Mouse (Mus musculus) heart, adult 11 months (tissue): Measurements from ENCODE around the gene D130043K22Rik.
A peak's percentile ranks its signal among the peaks of the same experiment; 100 is the strongest.

ENCODE experiments used
- DNase-seq: peaks from one replicate; pipeline ENCODE4 v3.0.0; 2022

D130043K22Rik gene

DNA sequence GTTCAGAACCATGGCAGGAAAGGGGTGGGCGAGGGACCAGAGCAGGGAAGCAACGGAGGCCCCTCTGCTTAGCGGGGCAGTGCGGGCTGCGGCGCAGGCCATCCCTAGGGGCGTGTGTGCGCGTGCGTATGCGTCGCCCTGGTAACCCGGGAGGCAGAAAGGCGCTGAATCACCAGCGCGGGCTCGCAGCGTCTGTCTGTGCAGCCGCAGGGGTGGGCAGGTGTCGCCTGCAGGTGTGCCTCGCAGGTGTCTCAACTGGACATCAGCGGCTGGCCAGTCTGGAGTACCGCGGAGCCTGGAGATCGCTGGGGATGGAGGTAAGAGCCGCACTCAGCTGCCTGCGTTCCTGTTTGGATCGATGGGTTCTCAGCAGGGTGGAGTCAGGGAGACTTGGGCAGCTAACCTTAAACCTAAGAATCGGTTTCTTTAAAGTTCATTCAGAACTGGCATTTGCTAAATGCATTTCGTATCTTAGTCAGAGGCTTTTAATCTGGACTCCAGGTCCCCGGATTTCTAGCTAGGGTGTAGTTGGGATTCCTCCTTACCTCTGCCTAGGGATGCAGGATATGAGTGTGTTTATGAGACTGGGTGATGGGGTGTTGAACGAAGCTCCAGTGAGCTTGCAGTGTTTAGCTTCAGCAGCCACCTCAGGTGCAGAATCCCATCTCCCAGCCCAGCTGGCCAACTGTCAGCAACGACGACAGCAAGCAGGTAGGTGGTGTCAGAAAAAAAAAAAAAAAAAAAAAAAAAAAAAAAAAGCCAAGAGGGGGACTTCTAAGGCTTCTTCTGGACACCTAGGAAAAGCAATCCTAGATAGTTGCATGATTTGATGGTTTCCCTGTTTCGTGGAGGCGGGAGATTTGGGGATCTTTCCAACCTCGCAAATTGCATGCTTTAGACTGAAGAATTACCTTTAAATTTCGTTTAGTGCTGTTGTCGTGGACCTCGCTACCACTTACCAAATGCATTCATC, at the start of gene D130043K22Rik:
D130043K22Rik (plus strand) TSS at position 153 of the 973 bp plus-strand sequence.
- DNase-seq: peak; percentile 91

DNA sequence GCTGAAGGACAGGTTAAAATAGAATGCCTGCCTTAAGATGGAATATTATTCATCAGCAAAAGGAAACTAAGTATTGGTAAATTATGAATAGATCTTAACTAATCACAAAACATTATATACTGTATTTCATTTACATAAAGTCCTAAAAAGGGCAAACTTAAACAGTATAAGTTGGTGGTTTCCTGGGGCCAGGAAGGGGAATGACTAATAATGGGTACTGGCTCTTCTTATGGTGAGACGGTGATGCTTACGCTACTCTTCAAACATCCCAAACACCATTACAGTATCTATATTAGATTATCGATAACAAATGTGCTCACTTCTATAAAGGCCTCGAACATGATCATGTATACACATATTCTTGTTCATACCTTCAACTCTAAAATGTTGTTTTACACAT, 46.2 kb upstream of the D130043K22Rik start:
- DNase-seq: peak; percentile 29

DNA sequence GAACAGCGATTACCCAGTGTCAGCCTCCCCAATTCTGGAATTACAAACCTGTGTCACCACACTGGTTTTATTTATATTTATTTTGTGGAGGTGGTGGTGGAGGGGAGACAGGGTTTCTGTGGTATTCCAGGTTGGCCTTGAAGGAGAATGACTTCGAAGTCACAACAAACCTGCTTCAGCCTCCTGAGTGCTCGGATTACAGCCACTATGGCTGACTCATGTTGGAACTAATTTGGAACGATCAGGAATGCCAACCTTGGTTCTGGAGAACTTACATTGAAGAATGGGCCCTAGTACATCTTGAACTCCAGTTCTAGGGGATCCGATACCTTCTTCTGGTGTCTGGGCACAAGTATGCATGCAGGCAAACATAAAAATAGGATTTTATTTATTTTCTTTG, 45.6 kb upstream of the D130043K22Rik start:
- DNase-seq: peak; percentile 89

DNA sequence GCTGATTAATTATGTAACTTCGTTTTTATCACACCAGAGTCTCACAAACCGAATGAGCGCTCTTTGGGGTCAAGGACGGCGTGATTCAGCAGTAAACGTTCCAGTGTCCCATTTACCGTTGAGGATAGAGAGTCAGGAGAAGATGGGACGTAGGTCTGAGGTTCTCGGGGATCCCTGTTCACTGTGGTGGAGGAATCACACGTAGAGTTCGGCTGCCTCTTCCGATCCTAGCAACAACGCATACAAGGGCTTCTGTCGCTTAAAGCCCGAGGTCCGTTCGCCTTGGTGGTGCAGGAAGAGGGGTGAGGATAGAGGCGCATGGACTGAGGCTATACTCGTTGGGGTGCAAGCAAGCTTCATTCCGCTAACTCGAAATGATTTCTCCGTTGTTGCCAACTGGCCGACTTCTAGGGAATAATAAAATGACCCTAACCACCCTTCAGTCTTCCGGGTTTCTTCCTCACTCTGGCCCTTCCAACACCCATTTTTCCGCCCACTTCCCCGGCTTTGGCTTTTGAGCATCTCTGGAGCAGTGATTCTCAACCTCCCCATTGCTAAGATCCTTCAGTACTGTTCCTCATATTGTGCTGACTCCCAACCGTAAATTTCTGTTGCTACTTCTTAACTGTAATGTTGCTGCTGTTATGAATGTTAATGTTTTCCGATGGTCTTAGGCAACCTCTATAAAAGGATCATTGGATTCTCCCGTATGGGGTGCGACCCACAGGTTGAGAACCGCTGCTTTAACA, 44.8 kb upstream of the D130043K22Rik start:
- peak; percentile 94 for DNase-seq

DNA sequence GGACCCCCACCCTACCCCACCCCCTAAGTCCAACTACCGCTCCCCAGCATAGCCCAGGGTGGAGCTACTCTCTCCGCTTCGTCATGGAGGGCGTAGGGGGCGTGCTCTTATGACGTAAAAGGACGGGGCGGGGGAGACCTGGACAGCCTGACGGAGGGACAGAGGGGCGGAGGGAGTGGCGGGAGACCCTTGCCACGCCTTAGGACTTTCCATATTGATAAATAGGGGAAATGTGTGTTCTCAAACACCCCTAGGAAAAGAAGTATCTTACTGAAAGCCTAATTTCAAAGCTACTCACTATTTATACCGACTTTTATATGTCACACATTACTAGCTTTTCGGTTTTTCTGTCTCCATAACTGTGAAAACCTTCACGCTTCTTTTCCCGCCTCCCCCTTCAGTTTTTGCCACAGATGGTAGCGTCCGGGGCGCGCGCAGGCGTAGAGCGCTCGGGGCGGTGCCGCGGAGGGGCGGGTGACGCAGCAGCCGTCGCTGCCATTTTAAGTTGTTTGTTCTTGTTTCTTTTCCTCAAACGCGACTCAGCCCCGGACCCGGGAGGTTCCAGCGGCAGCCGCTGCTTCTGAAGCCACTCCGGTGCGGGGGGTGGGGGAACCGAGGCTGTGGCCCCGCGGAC, 44.1 kb upstream of the D130043K22Rik start:
- peak; percentile 100 for DNase-seq

DNA sequence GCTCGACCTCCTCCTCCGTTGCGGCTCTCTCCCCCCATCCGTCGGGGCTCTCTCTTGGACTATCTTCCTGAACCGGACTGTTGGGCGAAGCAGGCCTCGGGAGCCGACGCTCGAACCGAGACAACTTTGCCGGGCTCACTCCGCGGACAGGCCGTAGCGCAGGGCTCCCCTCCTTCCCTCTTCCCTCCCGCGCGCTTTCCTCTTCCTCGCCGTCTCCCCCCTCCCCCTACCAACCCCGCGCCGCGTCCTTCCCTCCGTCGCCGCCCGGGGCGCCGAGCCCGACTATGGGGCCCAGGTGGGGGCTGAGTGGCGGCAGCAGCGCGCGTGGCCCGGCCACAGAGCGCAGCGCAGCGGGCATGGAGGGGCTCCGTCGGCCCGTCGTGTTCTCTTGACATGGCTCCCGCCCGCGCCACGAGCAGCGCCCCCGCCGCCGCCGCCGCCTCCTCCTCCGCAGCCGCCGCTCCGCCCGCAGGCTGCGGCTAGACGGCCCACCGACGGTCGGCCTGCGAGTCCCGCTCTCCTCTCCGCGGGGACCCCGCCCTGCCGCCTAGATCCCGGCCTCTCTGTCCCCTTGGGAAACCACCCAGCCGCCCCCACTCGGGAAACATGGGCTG, 43.5 kb upstream of the D130043K22Rik start, which contains the start of gene BC005537:
BC005537 (plus strand) TSS at position 350 of the 614 bp plus-strand sequence.
- peak; percentile 97 for DNase-seq

DNA sequence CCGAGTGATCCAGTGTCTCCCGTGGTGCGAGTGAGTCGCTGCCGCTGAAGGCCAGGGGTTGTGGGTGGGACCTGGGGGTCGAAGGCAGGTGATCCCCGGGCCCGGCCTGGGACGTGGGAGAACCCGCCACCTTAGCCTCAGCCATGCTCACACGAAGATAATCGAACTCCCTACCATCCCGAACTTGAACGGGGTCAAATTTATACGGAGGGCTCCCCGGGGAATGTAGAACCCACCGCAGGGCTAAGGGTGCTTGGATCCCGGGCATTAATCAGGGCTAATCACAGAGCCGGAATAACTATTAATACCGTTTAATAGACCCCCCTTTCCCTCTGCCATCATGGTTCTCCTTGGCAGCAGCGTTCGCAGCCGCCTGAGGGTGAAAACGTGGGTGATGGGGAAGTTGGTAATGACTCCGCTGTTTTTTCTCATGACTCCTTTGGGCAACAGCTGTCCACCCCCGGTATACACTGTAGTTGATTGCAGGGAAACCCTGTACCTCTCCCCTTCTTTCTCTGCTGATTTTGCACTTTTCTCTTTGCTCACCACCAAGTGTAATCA, 42.7 kb upstream of the D130043K22Rik start:
- DNase-seq: peak; percentile 96

DNA sequence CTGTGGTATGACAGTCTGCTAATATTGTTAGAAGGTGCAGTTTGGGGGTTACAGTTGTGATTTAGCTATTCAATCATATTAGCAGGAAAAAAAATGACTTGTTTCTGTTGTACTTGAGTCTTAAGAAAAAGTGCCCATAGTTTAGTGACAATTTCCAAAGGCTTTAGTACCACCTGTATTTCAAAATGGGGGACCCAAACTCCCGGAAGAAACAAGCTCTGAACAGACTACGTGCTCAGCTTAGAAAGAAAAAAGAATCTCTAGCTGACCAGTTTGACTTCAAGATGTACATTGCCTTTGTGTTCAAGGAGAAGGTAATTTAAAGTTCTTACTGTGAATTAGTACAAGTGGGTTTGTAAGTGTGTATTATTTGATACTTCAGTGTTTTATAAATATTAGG, 41.7 kb upstream of the D130043K22Rik start:
- DNase-seq: no peak

DNA sequence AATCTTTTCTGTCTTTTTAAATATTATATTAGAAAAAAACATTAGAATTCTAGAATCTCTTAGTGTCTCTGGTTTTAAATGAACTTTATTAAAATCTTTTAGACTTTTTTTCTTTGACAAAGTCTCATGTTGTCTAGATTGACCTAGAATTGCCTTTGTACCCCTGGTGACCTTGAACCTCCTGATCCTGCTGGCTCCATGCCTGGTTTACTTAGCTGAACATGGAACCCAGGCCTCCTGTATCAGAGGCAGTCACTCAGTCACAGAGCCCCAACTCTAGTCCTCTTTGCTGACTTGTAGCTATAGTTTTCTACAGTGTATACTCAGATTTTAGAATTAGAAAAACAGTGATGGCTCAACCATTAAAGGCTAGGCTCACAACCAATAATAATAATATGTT, 38.9 kb upstream of the D130043K22Rik start:
- DNase-seq: peak; percentile 88

DNA sequence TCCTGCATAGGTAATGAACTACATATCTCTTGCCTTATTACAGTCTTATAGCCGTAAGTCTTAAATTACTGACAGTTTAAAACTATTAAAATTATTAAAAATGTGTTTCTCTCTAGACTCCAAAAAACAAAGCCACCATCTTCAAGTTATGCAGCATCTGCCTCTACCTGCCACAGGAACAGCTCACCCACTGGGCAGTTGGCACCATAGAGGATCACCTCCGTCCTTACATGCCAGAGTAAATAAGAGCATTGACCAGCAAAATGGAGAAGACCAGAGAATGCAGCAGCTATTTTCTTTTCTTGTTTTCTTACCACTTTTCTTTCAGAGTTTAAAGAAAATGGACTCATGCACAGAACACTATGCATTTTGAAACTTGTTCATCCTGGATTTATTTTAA, 32.4 kb upstream of the D130043K22Rik start:
- no peak for DNase-seq

DNA sequence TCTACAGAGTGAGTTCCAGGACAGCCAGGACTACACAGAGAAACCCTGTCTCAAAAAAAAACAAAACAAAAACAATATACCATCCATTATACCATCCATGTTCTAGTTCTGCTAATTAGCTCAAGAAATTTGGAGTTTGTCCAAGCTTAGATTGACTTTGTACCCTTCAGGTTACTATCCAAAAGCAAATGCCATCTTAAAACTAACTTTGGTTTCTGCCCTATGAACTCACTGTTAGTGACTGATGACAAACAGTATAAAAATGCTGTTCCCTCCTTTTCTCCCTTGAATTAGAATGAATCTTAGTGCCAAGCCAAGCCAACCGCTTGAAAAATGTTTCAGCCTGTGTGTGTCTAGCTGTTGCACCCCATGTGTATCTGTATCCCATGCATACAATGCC, 30.3 kb upstream of the D130043K22Rik start:
- DNase-seq: no peak

DNA sequence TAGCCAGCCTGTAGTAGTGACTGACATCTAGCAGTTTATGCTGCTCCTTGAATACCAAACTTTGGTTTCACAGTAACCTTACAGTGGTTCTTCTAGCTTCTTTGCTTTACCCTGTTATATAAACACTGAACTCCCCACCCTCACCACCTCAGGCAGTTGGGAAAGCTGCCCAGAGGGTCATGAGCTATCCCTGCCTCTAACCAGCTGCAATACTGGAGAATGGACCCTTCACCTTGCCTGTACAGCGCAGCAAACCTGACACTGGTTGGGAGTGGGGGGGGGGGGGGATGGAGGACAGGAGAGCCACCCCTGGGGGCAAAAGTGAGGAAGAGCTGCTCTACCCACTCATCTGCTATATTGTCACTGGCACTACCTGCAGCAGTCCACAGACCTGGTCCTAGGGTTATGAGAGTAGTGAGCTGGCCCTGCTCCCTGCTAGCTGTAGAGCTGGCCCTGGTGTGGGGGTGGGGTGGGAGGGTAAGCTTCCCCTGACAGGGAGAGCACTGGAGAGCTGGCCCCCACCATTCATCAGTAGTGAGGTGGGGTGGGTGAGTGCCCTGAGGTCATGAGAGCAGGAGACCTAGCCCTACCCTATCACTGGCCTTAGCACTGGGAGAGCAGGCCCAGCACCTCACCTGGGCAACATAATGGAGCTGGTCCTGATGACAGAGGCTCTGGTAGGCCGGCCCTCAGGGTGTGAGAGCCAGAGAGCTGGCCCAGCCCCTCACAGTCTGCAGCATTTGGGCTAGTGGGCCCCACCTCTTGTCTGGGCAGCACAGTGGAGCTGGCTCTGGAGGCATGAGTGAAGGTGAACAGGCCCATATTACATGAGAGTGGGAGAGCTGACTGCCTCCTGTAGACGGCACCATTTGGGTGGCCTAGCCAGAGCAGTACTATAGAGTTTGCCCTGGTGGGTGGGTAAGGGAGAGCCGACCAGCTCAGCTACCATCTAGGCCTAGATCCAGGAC, 28.5 kb upstream of the D130043K22Rik start:
- DNase-seq: peak; percentile 94

DNA sequence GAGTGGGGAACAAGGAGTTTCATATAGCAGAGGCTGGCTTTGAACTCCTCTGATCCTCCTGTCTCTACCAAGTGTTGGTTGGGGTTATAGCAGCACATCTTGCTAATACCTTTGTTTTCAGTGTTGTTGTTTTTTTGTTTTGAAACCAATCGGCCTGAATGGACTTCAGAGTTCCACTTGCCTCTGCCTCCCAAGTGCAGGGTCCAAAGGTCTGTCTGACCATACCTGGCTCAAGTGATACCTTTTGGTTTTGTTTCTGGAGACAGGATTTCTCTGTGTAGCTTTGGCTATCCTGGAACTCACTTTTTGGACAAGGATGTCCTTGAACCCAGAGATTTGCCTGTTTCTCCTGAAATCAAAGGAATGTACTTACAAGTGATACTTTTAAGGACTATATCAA, 25.0 kb upstream of the D130043K22Rik start:
- DNase-seq: peak; percentile 33

DNA sequence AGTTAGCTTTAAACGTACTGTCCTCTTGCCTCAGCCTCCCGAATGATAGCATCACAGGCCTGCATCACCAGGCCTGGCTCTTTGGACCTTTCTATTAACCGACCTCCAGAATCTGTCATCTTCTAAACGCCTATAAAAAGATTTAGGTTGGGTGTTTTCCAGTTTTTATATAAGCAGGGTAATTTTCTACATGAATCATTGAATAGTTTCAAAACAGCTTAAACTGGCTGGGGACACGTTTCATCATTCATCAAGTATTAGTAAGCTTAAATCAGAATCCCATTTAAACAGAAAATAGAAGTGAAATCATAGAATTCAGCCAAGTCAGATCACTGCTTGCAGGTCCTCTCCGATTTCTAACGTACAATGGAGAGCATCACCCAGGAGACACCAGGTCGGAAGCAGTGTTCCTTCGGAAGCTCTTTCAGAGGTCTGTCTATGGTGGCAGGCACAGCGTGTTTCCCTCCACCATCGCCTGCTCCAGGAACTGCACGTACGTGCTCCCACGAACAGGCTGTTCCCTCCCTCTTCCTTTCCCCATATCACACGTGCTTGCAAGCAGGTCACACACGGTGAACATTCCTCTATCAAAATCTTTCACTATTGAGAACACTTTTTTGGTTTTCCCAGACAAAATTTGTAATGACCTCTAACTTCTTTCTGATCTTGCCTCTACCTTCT, 22.1 kb upstream of the D130043K22Rik start:
- DNase-seq: peak; percentile 88

DNA sequence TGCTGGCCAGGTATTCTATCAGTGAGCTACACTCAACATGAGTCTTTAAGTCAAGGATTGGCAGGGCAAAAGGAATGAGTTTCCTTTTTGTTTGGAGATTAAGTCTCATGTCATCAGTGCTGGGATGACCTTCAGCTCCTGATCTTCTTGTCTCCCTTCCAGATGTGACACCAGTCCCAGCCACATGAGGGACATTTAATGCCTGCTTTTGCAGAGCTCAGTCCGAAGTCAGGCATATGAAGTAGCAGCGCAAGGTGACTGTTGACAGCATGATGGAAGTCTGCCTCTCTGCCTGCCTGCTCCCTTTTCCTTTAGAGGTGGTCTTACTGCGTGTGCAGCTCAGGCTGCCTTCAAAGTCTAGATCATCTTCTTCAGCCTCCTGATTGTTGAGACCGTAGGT, 20.3 kb upstream of the D130043K22Rik start:
- DNase-seq: peak; percentile 89

DNA sequence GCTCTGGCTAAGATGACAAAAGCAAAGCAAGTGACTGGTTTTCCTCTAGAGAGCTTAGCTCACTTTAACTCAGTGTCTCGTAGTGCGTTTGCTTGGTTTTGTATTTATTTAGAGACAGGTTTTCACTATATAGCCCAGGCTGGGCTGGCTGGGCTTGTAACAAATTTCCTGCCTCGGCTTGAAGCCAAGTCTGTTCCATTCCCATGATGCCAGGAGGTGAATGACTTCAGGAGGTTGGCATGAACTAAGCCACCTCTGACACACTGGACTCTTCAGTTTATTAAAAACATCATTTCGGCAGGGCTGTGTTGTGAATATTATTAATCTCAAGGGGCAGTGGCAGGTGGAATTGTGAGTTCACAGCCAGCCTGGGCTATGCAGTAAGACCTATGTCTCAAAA, 19.3 kb upstream of the D130043K22Rik start:
- peak; percentile 85 for DNase-seq

DNA sequence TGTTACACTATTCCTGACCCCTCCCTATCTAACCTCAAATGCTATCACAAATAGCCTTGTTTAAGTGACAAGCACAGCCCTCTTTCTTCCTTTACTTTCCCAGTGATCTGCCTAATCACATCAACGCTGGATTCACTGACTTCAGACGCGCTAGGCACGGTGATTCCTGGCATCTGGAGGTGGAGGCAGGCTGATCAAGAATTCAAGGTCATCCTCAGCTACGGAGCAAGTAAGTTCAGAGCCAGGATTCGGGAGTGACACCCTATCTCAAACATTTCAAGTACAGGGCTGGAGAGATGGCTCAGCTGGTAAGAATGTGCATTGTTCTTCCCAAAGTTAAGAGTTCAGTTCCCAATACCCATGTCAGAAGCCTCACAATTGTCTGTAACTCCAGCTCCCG, 18.8 kb upstream of the D130043K22Rik start:
- DNase-seq: peak; percentile 83

DNA sequence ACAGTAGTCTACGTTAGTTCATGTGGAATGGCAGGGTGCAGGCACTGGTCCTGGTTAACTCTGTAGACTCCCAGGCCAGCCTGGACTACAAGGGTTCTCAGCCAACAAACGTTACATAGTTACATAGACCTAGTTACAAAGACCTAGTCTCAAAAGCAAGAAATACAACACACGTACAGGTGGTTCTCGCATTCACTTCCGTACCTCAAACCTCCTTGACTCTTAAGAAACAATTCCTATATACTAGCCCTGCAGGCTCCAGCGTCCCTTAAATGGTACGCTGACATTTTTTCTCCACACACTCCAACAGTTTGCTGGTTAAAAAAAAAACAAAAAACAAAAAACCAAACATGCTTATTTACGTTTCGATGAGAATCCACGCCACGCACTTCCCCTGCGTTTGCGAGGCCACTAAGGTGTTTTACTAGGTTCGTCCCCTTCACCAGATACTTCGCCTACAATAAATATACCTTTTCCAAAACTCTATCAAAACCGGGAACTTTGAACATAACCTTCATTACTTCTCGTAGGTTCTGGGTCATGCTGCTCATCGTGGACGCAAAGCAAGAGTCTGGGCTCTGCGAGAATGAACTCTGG, 14.1 kb upstream of the D130043K22Rik start:
- DNase-seq: peak; percentile 62

DNA sequence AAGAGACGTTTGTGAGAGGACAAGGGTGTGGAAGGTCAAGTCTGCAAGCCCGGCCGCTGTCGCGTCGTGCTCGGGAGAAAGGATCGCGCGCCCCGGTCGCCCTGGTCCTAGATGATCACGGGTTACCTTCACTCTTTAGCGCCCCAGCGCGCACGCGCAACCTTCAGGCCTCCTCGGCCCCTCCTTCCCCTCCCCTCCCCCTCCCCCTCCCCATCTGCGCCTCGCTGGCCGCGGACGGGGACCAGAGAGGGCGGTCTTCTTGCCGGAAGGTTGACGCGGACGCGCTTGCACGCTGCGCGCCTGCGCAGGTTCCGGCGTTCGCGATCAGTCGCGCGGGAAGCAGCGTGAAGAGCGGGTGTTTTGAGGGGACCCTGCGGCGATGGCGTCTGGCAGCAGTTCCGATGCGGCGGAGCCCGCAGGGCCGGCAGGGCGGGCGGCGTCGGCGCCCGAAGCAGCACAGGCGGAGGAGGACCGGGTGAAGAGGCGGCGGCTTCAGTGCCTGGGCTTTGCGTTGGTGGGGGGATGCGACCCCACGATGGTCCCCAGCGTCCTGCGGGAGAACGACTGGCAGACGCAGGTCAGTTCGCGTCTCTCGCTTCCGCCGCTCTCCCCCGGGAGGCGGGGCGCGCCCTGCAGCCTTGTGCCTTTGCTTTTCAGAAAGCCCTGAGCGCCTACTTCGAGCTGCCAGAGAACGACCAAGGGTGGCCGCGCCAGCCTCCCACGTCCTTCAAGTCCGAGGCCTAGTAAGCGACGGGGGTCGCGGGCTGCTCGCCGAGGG, 13.4 kb upstream of the D130043K22Rik start, which contains the start of the genes Acot13 and Tdp2:
Acot13 (minus strand) TSS at position 188 of the 778 bp plus-strand sequence.
Tdp2 (plus strand) TSS at position 327 of the 778 bp plus-strand sequence.
- peak; percentile 100 for DNase-seq
